ENCODE assay signal across 27 mouse cellular contexts in the genomic region with DNA sequence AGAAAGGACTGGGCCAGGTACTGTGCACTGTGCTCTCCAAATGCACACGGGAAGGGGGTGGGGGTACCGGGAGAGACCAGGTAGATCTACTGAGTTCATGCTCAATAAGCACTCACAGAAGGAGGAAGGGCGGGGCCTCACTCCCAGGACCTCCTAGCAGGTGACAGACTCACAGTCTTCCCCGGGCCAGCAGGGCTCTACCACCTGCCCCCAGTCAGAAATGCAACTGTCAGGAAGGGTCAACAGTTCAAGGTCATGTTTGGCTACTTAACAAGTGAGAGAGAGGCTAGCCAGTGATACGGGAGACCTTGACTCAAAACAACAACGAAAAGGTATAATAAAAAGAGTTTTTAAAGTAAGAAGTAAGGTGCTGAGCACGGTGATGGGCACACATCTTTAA. TPM values are rescaled to one million over a fixed set of nuclear protein-coding genes. Genes with fewer than 3 reads are reported as not detected.
DNase-seq lines count a peak whose midpoint lies in the region; TF ChIP-seq lines count a peak whose summit lies in the region.
"Had no signal": no experiment of that assay in that cellular context is flagged by ENCODE, and none has a peak within 500 bp of the region (broad histone marks: within the 10 kb centered on the region; RNA-seq: fewer than 3 reads in every experiment).

No protein-coding gene starts in this region.

- H3K4me3 ChIP-seq in CH12.LX (replicated peaks in 1 of 3; ENCODE audit: low read depth in 2 of 3, low read length in 2 of 3, poor library complexity in 1 of 3) (no peak overlapping the region), ES-Bruce4 (ENCODE audit: low read depth, low read length) (no peak overlapping the region)
- H3K4me3 ChIP-seq: embryonic facial prominence, embryonic 10.5 days; embryonic facial prominence, embryonic 13.5 days; erythroblast, embryonic 14.5 days; forebrain, embryonic 13.5 days; heart, embryonic 12.5 days; heart, embryonic 15.5 days; hindbrain, embryonic 10.5 days; hindbrain, embryonic 13.5 days had no signal

- H3K36me3 ChIP-seq in CH12.LX (replicated peaks in 1 of 2; ENCODE audit: control insufficient read depth in 1 of 2, insufficient read depth in 1 of 2, low read length in 1 of 2) (peaks cover 10 to 44% of the 10 kb centered on the region in 2 experiments), ES-Bruce4 (ENCODE audit: control insufficient read depth, insufficient read depth, low read length, poor library complexity, severe bottlenecking) (no peaks in the 10 kb centered on the region)
- H3K36me3 ChIP-seq: embryonic facial prominence, embryonic 10.5 days; embryonic facial prominence, embryonic 13.5 days; heart, embryonic 15.5 days; hindbrain, embryonic 13.5 days had no signal

- no peak for TF ChIP-seq POLR2A in CH12.LX (IDR thresholded peaks at IDR 0.05; ENCODE audit: low read depth, low read length)
- no peak for TF ChIP-seq POLR2A in ES-Bruce4 (IDR thresholded peaks at IDR 0.05; ENCODE audit: insufficient read depth, low read length)

- H3K79me2 ChIP-seq in CH12.LX (replicated peaks; ENCODE audit: control insufficient read depth, extremely low read depth, insufficient read depth, poor library complexity, severe bottlenecking): peaks cover 85% of the 10 kb centered on the region

- TF ChIP-seq RAD21 in CH12.LX (IDR thresholded peaks at IDR 0.05; ENCODE audit: low read depth, low read length): no peak

- H3K27me3 ChIP-seq in CH12.LX (replicated peaks) (no peaks in the 10 kb centered on the region), ES-Bruce4 (ENCODE audit: control insufficient read depth, insufficient read depth, low read length, poor library complexity, severe bottlenecking) (no peaks in the 10 kb centered on the region)
- H3K27me3 ChIP-seq: embryonic facial prominence, embryonic 13.5 days; forebrain, embryonic 13.5 days; heart, embryonic 12.5 days; heart, embryonic 15.5 days; hindbrain, embryonic 13.5 days had no signal

- H3K4me2 ChIP-seq in CH12.LX (ENCODE audit: insufficient read depth, low read depth, poor library complexity, severe bottlenecking): peak overlapping the region; percentile 54; the same call in 1 of the 2 replicates
- H3K4me2 ChIP-seq: embryonic facial prominence, embryonic 13.5 days; forebrain, embryonic 13.5 days; heart, embryonic 12.5 days; heart, embryonic 15.5 days; hindbrain, embryonic 13.5 days had no signal

- no peak; the same call in 1 of the 2 replicates for TF ChIP-seq EP300 in CH12.LX (IDR thresholded peaks at IDR 0.05; ENCODE audit: low read length)
- TF ChIP-seq EP300 in ES-Bruce4 (IDR thresholded peaks at IDR 0.05; ENCODE audit: insufficient read depth, low read depth, low read length): peak; percentile 95

- H3K9me3 ChIP-seq in CH12.LX (replicated peaks; ENCODE audit: low read length) (peaks cover 10% of the 10 kb centered on the region), ES-Bruce4 (replicated peaks; ENCODE audit: control insufficient read depth, insufficient read depth, low read length, poor library complexity, severe bottlenecking) (no peaks in the 10 kb centered on the region)
- H3K9me3 ChIP-seq: embryonic facial prominence, embryonic 10.5 days; embryonic facial prominence, embryonic 13.5 days; forebrain, embryonic 13.5 days; heart, embryonic 12.5 days; heart, embryonic 15.5 days; hindbrain, embryonic 10.5 days; hindbrain, embryonic 13.5 days had no signal

- H3K27ac ChIP-seq in CH12.LX (ENCODE audit: insufficient read depth, low read depth) (peak overlapping the region; percentile 99), ES-Bruce4 (ENCODE audit: insufficient read depth, low read length) (peak overlapping the region; percentile 57)
- H3K27ac ChIP-seq: embryonic facial prominence, embryonic 10.5 days; embryonic facial prominence, embryonic 13.5 days; forebrain, embryonic 13.5 days; heart, embryonic 15.5 days; hindbrain, embryonic 10.5 days; hindbrain, embryonic 13.5 days had no signal

- TF ChIP-seq CTCF in CH12.LX (conservative IDR thresholded peaks at IDR 0.05 in 1 of 2, IDR thresholded peaks at IDR 0.05 in 1 of 2; ENCODE audit: low read depth in 2 of 2, low read length in 2 of 2) (no peak), ES-Bruce4 (IDR thresholded peaks at IDR 0.05; ENCODE audit: low read depth, low read length) (no peak)

- H3K9ac ChIP-seq in CH12.LX (ENCODE audit: insufficient read depth, low read depth) (peak overlapping the region; percentile 49; the same call in 1 of the 2 replicates), ES-Bruce4 (ENCODE audit: low read depth, poor library complexity, severe bottlenecking) (no peak overlapping the region)
- H3K9ac ChIP-seq: embryonic facial prominence, embryonic 13.5 days; forebrain, embryonic 13.5 days; heart, embryonic 12.5 days; heart, embryonic 15.5 days; hindbrain, embryonic 13.5 days had no signal

- peaks cover 55 to 93% of the 10 kb centered on the region in 2 experiments for H3K4me1 ChIP-seq in CH12.LX (ENCODE audit: control insufficient read depth in 1 of 2, insufficient read depth in 2 of 2)
- H3K4me1 ChIP-seq in ES-Bruce4 (ENCODE audit: control insufficient read depth, insufficient read depth, low read length): peaks cover 14% of the 10 kb centered on the region

- dilution Hi-C loops in CH12.LX (cut with MboI; ENCODE audit: extremely low pct_ligation_motif_present, extremely low pct_unique_long_range_greater_than_20kb, low sequenced_read_pairs): no loop called here

- in situ Hi-C loops in CH12.LX (cut with MboI; ENCODE audit: low pct_ligation_motif_present, low pct_unique_long_range_greater_than_20kb, low sequenced_read_pairs): no loop called here

- DNase-seq in CH12.LX (ENCODE audit: extremely low read depth) (no peak), R1 (ENCODE audit: low read depth, low spot score) (peak; percentile 94)
- DNase-seq in naive thymus-derived CD4-positive, alpha-beta T cell, adult 2 months (ENCODE audit: low read depth): peak; percentile 18
- no peak for DNase-seq in testis, postnatal 10 days (ENCODE audit: low spot score)
- no peak for DNase-seq in layer of hippocampus, adult 9-10 months (ENCODE audit: low spot score)
- DNase-seq in embryo, embryonic 10 days (ENCODE audit: low spot score): no peak
- DNase-seq: adrenal gland, adult 2 months; adrenal gland, postnatal 14 days; cerebellum, adult 11 months; cerebellum, adult 2 months; cerebellum, adult 9-11 months; cerebellum, postnatal 25 days; embryo, embryonic 11 days; gastrocnemius, postnatal 14 days; heart, adult 18-20 months; heart, postnatal 10 days; heart, postnatal 36 days; kidney, adult 18-20 months had no signal

TF ChIP-seq in CH12.LX, 34 proteins besides CTCF, POLR2A, EP300 and RAD21:
- peak; percentile 45; the same call in 1 of the 2 replicates for TF ChIP-seq TCF12 (IDR thresholded peaks at IDR 0.05; ENCODE audit: low read depth, low read length)
- no peak for TF ChIP-seq ZKSCAN1 (IDR thresholded peaks at IDR 0.05; ENCODE audit: borderline replicate concordance, low read depth, low read length)
- TF ChIP-seq SMC3 (IDR thresholded peaks at IDR 0.05; ENCODE audit: low read depth, low read length): peak; percentile 7; the same call in 1 of the 2 replicates
- no peak for TF ChIP-seq NRF1 (IDR thresholded peaks at IDR 0.05; ENCODE audit: low read depth, low read length)
- 0 out of 2 replicates have a peak, but pooled peaks have one; percentile 32 for TF ChIP-seq SIN3A (IDR thresholded peaks at IDR 0.05; ENCODE audit: low read length)
- peak; percentile 25; the same call in 1 of the 2 replicates for TF ChIP-seq MAZ (IDR thresholded peaks at IDR 0.05; ENCODE audit: low read depth, low read length)
- no peak for TF ChIP-seq ZMIZ1 (IDR thresholded peaks at IDR 0.05; ENCODE audit: low read depth, low read length)
- 0 out of 2 replicates have a peak, but pooled peaks have one; percentile 15 for TF ChIP-seq CHD1 (IDR thresholded peaks at IDR 0.05; ENCODE audit: low read depth, low read length)
- no peak for TF ChIP-seq ETS1 (conservative IDR thresholded peaks at IDR 0.05; ENCODE audit: low read depth, low read length)

RNA-seq across cellular contexts. Expression of a gene that starts 18.0 kb away (rescaled TPM):
- total RNA-seq in CH12.LX (2012; rRNA removed) (63.8 and 73.1 TPM in 2 replicates), CH12.LX (2014; rRNA removed) (21.3 and 22.5 TPM in 2 replicates)
- polyA plus RNA-seq in CH12.LX (2012; ENCODE audit: insufficient read length, low read depth) (48.9 and 61.2 TPM in 2 replicates), ES-Bruce4 (2011; ENCODE audit: insufficient read depth, insufficient read length, low read depth, missing spikeins) (7.7 and 10.1 TPM in 2 replicates)

Comparison
In these comparisons a context has a peak if more than half of its experiments do, and no peak if none do; other contexts are left out.
1. DNase-seq: peak in R1 (single experiment) and naive thymus-derived CD4-positive, alpha-beta T cell, adult 2 months (single experiment); none in CH12.LX (single experiment), testis, postnatal 10 days (single experiment), layer of hippocampus, adult 9-10 months (single experiment) and embryo, embryonic 10 days (single experiment).